Mouse (Mus musculus) hindlimb bud, embryonic 11.5 days (tissue): Measurements from ENCODE around the gene Sgcd.
"Not testable (repeated sequence)": the region's sequence is repeated elsewhere in the genome, so short reads cannot be mapped to it uniquely, and the experiment has no call there.

Experiments used
- DNase-seq: peaks from one replicate; pipeline ENCODE4 v3.0.0-alpha.2; 2012; ENCODE audit warnings: low read depth, low spot score; ENCODE audit errors: extremely low spot score

Gene Sgcd

GRCm38 (mm10) chr11:47460700-47461099 lies 528.1 kb downstream of the Sgcd start:
- not testable (repeated sequence) for DNase-seq

DNA sequence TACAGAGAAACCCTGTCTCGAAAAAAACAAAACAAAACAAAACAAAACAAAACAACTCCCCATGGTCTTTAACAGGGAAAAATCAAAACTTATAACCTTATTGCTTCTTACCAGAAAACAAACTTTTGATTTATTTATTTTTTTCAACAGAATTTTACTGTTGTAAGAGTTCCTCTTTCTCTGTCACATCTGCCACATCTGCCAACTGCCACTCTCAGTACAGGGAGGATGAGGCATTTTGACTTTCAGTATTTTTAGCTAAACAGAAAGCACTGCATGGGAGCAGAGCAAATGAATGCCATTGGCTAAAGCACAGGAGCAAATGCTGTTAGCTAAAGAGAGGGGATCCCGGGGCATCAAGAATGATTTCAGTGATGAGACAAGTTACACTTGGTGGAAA lies 528.6 kb downstream of the Sgcd start:
- DNase-seq: no peak

DNA sequence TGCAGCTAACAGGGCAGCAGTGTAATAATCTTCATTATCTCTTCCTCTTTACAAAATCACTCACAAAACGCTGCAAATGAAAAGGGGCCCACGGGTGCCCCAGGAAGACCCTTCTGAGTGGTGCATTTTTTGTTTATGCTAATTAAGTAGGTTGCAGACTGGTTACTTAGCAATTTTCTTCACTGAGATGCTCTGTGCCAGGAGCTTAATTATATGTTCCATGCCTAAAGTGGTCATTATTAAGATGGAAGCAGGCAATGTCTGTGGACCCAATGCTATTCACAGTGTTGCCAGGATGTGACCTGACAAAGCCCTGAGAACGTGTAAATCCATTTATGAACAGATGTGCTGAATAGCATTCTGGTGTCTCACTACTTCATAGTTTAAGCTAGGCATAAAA lies 529.6 kb downstream of the Sgcd start:
- DNase-seq: no peak

- DNase-seq: no peak
Observed at GRCm38 (mm10) chr11:47447790-47448189, 541.0 kb downstream of the Sgcd start.

DNA sequence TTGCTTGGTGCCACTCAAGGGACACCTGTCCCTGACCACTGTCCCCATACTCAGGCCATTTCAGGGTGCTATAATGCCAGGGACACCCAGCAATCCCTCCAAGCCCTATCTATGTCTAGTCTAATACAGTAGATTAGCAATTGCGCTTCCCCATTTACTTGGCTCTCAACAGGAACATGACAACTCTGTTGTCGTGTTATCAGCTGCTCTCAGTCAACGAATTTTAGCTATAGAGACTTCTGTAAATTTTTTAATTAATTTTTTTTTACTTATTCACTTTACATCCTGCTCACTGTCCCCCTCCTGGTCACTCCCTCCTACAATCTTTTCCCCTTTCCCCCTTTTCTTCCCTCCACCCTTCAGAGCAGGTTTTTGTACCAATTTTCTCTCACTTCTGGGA lies 542.4 kb downstream of the Sgcd start:
- DNase-seq: no peak

- no peak for DNase-seq
Observed at GRCm38 (mm10) chr11:47445683-47446082, 543.1 kb downstream of the Sgcd start.

- no peak for DNase-seq
Observed at GRCm38 (mm10) chr11:47442266-47442665, 546.5 kb downstream of the Sgcd start.

DNA sequence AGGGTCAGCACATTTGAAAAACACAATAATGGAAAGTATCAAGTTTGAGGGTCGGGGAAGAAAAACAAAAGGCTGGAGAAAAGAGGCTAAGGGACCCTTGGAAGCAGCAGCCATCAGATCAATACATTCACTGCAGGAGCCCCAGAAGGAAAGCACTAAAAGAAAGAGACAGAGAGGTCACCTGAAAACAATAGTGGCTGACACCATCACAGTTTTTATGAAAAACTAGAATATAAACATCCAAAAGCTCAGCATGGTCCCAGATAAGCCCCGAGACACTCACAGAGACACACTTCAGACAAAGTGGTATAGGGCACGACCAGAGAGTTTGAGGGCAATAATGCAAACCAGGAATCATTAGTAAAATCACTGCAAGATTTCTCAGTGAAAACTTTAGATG lies 589.2 kb downstream of the Sgcd start:
- no peak for DNase-seq

DNA sequence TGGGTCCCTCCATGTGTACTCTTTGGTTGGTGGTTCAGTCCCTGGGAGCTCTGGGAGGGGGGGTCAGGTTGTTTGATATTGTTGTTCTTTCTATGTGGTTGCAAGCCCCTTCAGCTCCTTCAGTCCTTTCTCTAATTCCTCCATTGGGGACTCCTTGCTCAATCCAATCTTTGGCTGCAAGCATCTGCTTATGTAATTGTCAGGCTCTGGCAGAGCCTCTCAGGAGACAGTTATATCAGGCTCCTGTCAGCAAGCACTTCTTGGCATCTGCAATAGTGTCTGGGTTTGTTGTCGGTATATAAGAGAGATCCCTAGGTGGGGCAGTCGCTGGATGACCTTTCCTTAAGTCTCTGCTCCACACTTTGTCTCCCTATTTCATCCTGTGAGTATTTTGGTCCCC lies 598.0 kb downstream of the Sgcd start:
- DNase-seq: not testable (repeated sequence)

GRCm38 (mm10) chr11:47389327-47389726 lies 599.4 kb downstream of the Sgcd start:
- no peak for DNase-seq

- DNase-seq: no peak
Observed at GRCm38 (mm10) chr11:47387726-47388125, 601.0 kb downstream of the Sgcd start.

DNA sequence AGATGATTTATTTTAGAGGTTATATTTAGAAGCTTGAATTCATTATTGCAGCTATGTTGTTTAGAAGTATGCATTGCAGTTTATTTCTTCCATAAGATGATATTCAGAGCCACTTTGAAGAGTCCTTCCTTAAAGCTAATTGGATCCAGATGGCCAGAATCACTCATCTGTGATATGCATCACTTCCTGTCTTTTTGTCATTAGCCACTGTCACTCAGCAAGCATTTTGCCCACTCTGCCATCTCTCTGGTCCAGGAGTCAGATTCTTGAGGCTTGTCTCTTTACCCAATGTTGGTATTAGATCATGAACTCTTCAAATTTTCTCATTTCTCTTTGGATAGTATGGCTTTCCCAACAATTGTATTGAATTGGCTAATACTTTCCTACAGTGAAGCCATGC lies 602.6 kb downstream of the Sgcd start:
- DNase-seq: no peak

DNA sequence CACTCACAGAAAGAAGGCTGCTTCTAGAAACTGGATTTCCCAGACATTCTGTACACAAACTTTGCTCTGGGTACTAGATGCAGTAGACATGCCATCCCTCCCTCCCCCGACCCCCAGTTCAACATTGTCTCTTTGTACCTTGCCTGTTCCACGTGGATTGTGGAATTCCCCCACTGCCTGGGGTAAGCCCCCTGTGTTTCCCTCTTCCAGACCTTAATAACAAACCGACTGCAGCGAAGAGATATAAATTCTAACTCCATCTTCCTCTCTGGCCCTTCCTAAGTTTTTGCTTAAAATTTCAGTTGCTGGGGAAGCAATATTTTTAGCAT lies 609.2 kb downstream of the Sgcd start:
- no peak for DNase-seq

DNA sequence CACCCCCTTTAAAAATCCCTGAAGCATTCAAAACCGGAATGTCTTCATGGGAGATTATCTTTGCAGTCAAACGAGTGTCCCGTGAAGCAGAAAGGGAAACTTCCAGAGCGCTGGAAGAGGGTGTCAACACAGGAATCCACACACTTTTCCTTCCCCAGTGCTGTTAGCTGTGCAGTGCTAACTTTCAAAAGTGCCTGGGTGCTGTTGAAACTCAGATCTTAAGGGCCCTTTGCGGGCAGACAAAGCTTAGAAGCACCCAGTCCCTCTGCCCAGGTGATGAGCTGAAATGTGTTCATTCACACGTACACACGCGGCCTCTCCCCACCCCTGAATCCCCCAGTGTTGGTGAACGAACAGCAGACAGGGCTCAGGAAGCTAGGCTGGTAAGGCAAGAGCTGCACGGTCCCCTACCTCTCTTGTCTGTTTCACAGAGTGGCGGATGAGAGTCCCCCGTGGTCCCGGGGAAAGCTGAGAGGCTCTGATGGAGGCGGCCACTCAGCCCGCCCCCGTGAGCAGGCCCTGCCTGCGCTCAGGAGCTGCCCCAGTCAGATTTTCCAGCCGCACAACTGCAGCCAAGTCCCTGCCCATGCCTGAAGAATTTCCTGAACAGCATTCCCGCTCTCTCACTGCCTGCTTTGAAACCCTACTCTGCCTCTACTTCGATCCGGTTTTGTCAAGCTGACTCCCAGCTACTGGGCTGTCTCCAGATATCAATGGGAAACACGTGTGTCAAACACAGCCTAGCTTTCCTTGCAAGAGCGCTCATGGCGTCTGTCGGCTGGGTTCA lies 609.7 kb downstream of the Sgcd start:
- peak; percentile 77 for DNase-seq

DNA sequence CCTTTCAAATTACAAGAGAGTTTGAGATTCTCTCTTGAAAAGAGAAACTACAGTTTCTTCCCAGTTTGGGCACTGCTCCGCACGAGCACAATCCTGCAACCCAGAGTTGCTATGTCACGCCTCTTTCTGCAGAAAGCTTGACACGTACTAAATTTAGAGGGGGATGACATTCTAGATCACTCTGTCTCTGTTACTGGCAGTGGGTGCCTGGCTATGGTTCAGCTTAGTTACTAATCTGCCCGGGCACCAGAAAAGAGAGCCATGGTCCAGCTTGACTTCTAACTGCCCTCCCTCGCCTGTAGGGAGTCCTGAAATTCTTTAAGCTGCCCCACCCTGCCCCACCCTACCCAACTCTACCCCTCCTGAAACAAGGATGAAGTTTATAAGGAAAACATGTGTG lies 611.3 kb downstream of the Sgcd start:
- no peak for DNase-seq

- no peak for DNase-seq
Observed at GRCm38 (mm10) chr11:47376915-47377314, 611.9 kb downstream of the Sgcd start.

DNA sequence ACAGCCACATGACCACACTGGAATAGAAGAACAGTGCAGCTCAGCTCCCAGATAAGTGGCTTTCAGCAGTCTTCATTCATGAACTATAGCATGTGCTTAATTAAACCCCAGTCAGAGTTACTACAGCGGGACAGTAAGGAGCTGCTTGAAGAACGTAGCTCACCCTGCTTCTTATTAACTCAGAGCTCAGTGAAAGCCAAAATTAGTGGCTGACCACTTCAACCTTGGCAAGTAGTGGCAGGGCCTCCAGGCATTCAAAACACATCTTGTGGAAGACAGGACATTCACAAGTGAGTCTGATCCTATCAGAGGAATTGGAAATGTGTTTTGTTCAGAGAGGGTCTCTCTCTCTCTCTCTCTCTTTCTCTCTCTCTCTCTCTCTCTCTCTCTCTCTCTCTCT lies 617.2 kb downstream of the Sgcd start:
- no peak for DNase-seq

DNA sequence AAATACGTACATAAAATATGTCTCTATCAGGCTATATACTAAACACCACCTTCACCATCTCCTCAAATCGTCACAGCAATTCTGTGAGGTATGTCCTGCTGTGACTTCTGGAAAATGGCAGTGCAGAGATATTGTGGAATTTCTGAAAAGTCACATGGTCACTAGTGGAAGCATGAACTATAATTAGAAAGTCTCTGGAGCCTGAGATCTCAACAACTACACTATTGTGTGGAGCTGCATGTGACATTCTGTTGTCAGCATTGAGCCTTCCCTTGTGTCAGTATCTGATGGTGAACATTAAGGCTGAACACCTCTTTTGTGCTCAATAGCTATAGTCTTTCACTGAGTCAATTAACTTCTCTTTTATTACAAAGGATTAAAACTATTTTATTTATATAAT lies 637.2 kb downstream of the Sgcd start:
- DNase-seq: no peak

DNA sequence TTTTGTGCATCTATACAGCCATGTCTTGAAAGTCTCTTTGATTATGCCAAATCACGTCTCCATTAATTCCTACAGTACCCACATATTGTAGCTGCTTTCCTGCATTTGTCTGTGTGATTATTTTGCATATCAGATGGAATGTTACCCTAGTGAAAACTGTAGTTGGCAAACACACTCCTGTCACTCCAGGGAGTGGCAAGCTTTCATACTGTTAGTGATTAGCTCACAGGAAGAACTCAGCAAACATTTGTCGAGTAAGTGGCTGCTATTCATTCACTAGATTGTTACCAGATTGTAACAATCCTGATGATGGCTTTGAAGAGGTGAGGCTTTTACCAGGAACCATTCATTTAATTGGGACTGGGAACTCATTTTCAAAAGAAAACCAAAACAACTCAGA lies 645.3 kb downstream of the Sgcd start:
- no peak for DNase-seq

DNA sequence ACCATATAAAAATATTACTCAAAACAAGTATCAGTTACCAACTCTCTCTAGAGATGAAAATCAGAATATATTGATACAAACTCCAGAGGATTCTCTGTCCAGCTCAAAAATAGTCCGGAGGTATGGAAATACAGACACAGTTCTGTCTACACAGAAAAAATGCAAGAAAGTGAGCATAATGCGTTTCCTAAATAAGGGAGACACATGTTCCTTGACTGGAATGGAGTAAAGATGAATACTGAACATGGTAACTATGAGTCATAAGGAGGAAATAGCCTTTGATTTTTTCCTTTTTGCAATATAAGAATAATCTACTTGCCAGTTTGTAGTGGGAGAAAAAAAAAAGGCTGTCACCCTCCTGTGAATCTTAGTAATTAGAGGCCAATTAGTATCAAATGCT lies 655.1 kb downstream of the Sgcd start:
- DNase-seq: no peak

DNA sequence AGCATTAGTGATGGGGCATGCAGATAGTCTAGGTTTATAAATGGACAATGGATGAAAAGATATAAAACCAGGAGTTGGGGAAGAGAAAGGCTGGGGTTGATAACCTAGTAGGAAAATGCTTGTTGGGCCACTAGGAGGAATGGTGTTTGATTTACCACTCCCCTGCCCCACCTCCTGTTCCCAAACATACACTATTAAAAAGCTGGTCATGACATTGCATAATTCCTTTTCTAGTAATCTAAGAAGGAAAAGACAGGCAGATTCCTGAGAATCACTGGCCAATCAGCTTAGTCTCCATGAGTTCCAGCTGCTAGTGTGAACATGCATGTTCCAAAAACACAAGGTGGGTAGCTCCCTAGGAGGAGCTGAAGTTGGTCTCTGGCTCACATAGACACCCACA lies 683.2 kb downstream of the Sgcd start:
- DNase-seq: no peak

DNA sequence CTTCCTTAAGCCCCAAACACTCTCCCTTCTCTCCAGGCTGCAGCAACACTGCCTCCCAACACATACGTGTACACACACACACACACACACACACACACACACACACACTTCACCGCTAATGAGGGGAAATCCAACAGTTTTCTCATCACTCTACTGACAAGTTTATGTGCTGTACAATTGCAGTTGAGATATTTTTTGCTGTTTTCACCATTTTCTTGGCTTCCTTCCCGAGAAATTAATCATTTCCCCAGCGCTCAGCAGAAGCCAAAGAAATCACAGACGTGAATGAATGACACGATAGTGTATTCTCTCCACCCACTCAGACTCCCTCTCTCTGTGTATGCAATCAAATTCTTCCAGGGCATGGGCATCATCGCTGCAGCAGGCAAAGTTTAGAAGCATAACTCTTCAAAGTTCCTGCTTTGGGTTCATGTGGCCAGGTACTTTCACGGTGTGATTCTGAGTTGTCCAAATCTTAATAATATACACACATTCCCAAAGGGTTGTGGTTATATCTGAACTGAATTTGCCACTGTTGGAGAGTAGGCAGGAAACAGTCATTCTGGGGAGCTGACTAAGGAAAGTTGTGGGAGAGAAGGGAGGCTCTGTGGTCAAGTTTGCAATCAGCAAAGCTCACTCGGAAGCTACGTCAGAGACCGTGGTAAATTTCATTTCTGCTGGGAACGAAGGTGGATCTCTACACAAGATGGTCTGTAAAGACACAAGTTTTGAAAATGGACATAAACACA lies 683.9 kb downstream of the Sgcd start:
- DNase-seq: no peak

- DNase-seq: no peak
Observed at GRCm38 (mm10) chr11:47299777-47300176, 689.0 kb downstream of the Sgcd start.
